Mouse (Mus musculus): ENCODE results near the gene Ech1.
A peak's percentile ranks its signal among the peaks of the same experiment; 100 is the strongest.

Gene Ech1

DNA sequence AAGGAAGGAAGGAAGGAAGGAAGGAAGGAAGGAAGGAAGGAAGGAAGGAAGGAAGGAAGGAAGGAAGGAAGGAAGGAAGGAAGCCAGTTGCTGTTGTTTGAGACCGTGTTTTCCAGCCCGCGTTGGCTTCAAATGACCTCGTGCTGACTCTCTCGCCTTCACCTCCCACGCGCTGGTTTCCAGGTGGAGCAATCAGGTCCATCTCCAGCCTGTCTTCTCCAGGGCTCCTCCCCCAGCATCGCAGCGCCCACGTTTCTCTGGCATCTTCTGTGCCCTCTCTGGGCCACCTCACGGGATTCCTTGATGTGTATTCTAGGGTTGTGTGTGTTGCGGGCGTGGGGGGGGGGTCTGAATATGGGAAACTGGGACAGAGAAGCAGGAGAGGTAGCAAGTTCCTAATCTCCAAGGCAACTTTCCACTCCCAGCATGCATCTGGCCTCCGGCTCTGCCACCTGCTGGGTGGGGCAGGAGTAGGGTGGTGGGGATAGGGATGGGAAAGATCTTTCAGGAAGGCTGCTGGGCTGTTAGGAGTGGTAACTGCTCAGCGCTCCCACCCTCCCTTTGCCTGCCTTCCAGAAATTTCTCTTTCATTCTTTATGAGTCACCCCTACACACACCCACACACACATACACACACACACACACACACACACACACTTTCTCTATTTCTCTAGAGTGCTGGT lies 37.9 kb downstream of the Ech1 start:
- DNase-seq (ENCODE audit: low spot score) = no peak

- no peak for DNase-seq (ENCODE audit: low spot score)
Measured at GRCm38 (mm10) chr7:28863540-28863939, 38.5 kb downstream of the Ech1 start, which contains the start of gene Lgals7. Gene Lgals7 (plus strand): TSS chr7:28863853.

- DNase-seq (ENCODE audit: low spot score) = no peak
Measured at GRCm38 (mm10) chr7:28864288-28864750, 39.3 kb downstream of the Ech1 start.

DNA sequence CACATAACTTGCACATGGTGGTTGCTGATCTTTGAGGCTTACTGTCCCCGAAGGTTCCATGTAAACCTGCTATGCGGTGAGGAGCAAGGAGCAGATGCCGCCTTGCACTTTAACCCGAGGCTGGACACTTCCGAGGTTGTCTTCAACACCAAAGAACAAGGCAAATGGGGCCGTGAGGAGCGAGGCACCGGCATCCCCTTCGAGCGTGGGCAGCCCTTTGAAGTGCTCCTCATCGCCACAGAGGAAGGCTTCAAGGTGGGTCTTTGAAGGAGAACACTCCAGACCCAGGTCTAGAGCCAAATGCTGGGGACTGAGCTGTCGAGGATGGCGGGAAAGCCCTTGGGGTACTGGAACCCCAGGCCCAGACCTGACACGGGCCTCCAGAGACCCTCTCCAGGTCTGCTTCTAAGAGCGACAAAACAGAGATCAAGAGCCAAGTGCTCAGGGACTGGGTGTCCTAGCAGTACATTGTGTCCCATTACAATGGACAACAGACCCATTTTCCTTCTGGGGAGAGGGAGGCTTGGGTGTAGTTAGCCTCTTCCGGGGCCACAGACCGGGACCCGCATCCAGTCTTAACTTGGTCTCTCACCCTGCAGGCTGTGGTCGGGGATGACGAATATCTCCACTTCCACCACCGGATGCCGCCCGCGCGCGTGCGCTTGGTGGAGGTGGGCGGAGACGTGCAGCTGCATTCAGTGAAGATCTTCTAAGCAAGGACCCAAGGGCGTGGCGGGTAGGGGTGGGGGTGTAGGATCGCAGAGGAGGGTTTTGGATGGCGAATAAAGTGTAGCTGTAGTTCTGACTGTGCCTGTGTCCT lies 40.7 kb downstream of the Ech1 start:
- DNase-seq (ENCODE audit: low spot score) = peak; percentile 80

DNA sequence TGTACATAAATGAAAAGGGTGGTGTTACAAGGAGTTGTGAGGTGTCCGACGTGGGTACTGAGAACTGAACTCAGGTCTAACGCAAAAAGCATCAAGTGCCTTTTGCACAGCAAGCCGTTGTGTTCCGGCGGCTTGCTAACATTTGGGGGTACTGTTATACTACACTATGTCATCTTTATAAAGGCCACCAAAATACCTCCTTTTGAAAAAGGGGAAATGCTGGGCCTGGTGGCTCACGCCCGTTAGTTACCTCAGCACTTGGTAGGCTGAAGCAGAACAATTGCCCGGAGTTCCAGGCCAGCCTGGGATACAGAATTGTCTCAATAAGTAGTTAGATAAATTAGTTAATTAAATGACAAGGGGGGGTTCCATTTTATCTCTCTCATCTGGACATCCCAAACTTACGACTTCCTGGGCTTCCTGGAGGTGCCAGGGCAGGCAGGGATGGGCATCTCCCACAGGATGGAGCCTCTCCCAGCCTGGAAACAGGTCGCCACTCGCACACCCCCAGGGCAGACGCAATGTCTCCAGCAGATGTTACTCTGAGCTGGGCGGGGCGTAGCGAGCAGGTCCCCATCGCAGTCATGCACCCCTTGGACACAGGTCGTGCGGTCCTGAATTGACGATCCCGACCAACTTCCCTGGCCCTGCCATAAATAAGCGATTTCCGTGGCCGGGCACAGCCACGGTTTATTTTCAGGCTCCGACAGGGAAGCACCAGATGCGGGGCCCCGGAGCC lies 41.9 kb downstream of the Ech1 start:
- no peak for DNase-seq (ENCODE audit: low spot score)

DNA sequence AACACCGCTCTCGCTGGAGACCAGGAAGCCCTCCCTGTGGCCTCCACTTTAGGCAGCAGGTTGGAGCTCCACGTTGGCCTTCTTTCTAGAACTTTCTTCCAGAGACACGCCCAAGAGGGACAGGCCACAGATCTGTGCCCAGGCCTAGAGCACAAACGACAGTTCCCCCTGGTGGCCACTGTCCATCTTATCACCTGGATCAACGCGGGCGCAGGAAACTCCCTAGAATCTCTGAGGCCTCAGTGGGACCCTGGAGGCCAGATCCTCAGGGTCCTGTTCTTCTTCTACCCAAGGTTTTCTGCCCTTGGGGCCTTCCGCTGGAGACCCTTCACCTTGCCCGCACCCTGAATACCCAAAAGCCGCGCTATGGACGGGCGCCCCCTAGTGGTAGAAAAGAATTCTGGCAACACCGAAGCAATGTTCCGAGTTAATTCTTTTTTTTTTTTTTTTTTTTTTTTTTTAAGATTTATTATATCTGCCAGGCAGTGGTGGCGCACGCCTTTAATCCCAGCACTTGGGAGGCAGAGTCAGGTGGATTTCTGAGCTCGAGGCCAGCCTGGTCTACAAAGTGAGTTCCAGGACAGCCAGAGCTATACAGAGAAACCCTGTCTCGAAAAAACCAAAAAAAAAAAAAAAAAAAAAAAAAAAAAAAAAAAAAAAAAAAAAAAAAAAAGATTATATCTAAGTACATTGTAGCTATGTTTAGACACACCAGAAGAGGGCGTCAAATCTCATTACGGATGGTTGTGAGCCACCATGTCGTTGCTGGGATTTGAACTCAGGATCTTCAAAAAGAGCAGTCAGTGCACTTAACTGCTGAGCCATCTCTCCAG lies 42.7 kb downstream of the Ech1 start:
- DNase-seq (ENCODE audit: low spot score) = peak; percentile 69

DNA sequence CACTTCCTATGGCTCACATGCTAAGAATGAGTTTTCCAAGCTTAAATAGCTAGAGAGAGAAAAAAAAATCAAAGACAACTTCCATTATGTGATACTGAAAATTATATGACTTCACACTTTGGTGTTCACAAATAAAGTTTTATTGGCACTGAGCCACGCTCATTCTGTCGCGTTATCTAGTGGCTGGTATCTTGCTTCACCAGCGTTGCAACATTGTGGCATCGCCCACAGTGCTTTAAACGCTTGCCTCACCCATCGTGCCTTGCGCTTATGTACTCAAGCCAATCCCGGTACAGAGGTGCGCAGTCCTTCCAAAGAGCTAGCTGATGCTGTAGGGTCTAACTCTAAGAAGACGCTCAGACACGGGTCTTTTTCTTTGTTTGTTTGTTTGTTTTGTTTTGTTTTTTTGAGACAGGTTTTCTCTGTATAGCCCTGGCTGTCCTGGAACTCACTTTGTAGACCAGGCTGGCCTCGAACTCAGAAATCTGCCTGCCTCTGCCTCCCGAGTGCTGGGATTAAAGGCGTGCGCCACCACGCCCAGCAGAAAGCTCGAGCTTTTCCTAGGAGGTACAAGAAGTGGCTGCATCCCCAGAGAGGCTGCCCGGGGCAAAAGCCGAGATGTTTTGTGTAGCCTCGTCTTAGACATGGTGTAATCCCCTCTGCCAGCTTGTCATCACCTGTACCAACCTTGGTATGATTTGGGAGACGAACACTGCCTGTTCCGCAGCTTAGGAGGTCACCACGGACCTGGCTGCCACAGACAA lies 46.1 kb downstream of the Ech1 start:
- no peak for DNase-seq (ENCODE audit: low spot score)

GRCm38 (mm10) chr7:28874565-28874964 lies 49.5 kb downstream of the Ech1 start:
- DNase-seq (ENCODE audit: low spot score) = no peak

GRCm38 (mm10) chr7:28876099-28876498 lies 51.1 kb downstream of the Ech1 start:
- DNase-seq (ENCODE audit: low spot score) = no peak

DNA sequence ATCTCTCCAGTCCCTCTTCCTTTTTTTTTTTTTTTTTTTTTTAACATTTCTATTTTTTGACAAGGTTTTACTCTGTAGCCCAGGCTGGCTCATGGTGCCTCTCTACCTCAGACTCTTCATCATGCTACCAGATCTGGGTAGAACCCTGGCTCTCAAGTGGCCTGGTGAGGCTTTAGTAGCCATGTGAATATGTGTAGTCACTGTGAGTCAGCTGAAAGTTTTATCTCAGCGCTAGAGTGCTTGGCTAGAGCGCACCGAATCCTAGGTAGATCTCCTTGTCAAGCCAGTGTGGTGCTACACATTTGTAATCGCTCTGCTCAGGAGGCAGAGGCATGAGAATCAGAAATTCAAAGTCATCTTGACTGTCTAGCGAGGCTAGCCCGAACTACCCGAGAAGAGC lies 52.1 kb downstream of the Ech1 start:
- DNase-seq (ENCODE audit: low spot score) = no peak

GRCm38 (mm10) chr7:28877856-28878255 lies 52.8 kb downstream of the Ech1 start:
- DNase-seq (ENCODE audit: low spot score) = no peak

DNA sequence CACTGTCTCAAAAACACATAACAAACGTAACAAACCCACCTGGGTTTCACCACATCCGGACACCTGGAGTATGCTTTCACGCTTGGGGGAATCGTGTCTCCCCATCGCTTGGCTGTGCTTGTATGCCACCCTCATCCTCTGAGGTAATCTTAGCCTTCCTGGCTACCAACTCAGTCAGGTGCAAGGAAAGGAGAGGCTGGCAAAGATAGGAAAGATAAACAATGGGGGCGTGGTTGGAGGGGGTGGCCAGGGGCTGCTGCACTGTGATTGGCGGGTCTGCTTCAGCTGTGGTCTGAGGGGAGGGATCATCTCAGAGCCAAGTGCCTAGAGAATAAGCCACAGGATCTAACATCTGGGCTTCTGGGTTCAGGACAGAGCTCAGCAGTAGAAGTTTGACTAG lies 54.6 kb downstream of the Ech1 start:
- no peak for DNase-seq (ENCODE audit: low spot score)

DNA sequence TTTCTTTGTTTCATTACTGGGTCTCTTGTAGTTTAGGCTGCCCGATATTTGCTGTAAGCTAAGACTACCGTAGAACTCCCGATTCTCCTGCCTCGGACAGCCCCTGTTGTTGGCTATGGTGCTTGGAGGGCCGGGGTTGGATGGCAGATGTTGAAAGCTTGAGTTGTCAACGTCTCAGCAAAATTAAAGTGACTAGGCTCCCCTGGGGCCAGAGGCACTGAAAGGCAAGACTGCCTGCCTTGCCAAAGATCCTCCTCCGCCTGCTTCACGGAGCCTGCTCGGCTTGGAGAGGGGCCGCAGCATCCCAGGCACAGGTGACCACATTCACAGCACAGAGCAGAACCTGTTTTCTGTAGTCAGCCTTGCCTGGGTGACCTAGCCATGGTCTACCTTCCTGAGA lies 55.5 kb downstream of the Ech1 start:
- DNase-seq (ENCODE audit: low spot score) = no peak

- no peak for DNase-seq (ENCODE audit: low spot score)
Measured at GRCm38 (mm10) chr7:28881199-28881598, 56.2 kb downstream of the Ech1 start, which contains the start of gene Capn12. Gene Capn12 (plus strand): TSS chr7:28881422.

Measured in spleen, adult 12 weeks (tissue).